Mouse (Mus musculus) lung, postnatal 0 days (tissue): Measurements from ENCODE around the gene Insig2. TPM values are rescaled to one million over a fixed set of nuclear protein-coding genes. Genes with fewer than 3 reads are reported as not detected.

Source experiments
- ATAC-seq: fragments of 200-750 bp; cut with Nextera tagmentation; 2 replicates; pipeline ENCODE4 v1.8.0; 2017; ENCODE audit warnings: moderate library complexity
- DNase-seq: peaks from one replicate; pipeline ENCODE4 v3.0.0-alpha.2; 2016; ENCODE audit warnings: low spot score
- H3K27ac ChIP-seq: fragments of 300-500 bp; sonication (generic); 2 replicates; pipeline ENCODE4 v1.5.1; 2014; ENCODE audit warnings: antibody characterized with exemption, mild to moderate bottlenecking, low read length, mixed read lengths
- H3K27me3 ChIP-seq: fragments of 300-500 bp; sonication (generic); replicated peaks from 2 replicates; pipeline ENCODE4 v1.6.1; 2014; ENCODE audit warnings: low read length, mixed read lengths; ENCODE audit not compliant: insufficient read depth
- H3K36me3 ChIP-seq: fragments of 300-500 bp; sonication (generic); 2 replicates; pipeline ENCODE4 v1.6.1; 2014; ENCODE audit warnings: low read length, mixed read lengths; ENCODE audit not compliant: insufficient read depth
- H3K4me1 ChIP-seq: fragments of 300-500 bp; sonication (generic); 2 replicates; pipeline ENCODE4 v1.6.1; 2014; ENCODE audit warnings: antibody characterized with exemption, low read depth, low read length, mixed read lengths; ENCODE audit not compliant: insufficient read depth
- H3K4me2 ChIP-seq: fragments of 300-500 bp; sonication (generic); replicated peaks from 2 replicates; pipeline ENCODE4 v1.6.1; 2014; ENCODE audit warnings: low read depth, mild to moderate bottlenecking, low read length, moderate library complexity, mixed read lengths
- H3K4me3 ChIP-seq: fragments of 300-500 bp; sonication (generic); 2 replicates; pipeline ENCODE4 v1.5.1; 2014; ENCODE audit warnings: low read depth, low read length
- H3K9ac ChIP-seq: fragments of 300-500 bp; sonication (generic); replicated peaks from 2 replicates; pipeline ENCODE4 v1.6.1; 2014; ENCODE audit warnings: low read depth, mild to moderate bottlenecking
- H3K9me3 ChIP-seq: fragments of 300-500 bp; sonication (generic); 2 replicates; pipeline ENCODE4 v1.6.1; 2016; ENCODE audit warnings: low read length, mixed read lengths
- CTCF ChIP-seq: IDR thresholded peaks from 2 replicates; pipeline ENCODE4 v1.5.1; 2016; ENCODE audit warnings: antibody characterized with exemption, mild to moderate bottlenecking
- EP300 ChIP-seq: IDR thresholded peaks from 2 replicates; pipeline ENCODE4 v1.6.1; 2016; ENCODE audit warnings: antibody characterized with exemption, mild to moderate bottlenecking, control low read depth
- WGBS: fragments of 180-500 bp; shearing (Covaris S2); extraction: QIAGEN DNeasy Blood & Tissue Kit; methylation state at CpG from one replicate; pipeline ENCODE4 v1.1.7; 2014; 5-methylcytosine and 5-hydroxymethylcytosine counted together
- polyA plus RNA-seq: library from polyadenylated mRNA; unstranded; fragments of >200 nt; fragmentation: Nextera tagmentation; extraction: Ambion mirVana; gene quantifications from 2 replicates; pipeline ENCODE4 v1.2.1, GENCODE M21; 2015

The Insig2 gene
- polyA plus RNA-seq, 1 experiment from 2014 or later: 69.6 TPM

DNA sequence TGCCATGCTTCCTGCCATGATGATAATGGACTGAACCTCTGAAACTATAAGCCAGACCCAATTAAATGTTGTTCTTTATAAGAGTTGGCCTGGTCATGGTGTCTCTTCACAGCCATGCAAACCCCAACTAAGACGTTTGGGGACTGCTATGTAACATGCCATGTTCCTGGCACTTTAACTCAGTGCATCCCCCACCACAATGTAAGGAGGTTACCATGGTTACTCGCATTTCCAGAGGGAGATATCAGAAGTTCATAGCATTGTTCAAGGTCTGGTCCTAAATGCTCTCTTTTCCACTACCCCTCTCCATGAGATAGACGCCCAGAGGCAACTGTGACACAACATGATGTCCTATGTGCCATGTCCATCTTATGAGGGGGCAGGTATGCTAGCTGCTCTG is 54.0 kb downstream of the Insig2 start:
- Histone ChIP-seq H3K27ac (no peak overlapping the region), H3K4me2 (no peak overlapping the region), H3K27me3 (no peaks in the 10 kb centered on the region), H3K4me3 (no peak overlapping the region), H3K36me3 (no peaks in the 10 kb centered on the region), H3K9me3 (no peaks in the 10 kb centered on the region), H3K9ac (no peak overlapping the region), H3K4me1 (no peaks in the 10 kb centered on the region)
- no peak for ATAC-seq
- DNase-seq: no peak
- TF ChIP-seq CTCF: no peak
- TF ChIP-seq EP300: no peak
- WGBS: 67% methylated on average over 3 of the region's 3 CpGs

DNA sequence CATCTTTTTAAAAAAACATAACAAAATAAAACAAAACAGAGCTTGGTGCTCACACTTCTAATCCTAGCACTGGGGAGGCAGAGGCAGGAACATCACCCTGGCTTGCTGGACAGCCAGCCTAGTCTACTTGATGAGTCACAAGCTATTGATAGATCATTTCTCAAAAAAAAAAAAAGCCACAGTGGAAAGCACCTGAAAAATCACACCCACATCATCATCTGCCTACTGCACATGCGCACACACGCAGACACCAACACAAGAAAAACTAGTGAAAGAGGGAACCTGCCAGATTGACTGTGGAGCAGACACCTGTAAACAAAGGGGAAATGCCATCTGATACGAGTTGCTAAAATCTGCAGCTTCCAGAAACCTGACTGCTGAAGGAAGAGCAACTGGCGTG is 54.9 kb downstream of the Insig2 start:
- ATAC-seq (no peak), DNase-seq (no peak)
- WGBS: 82% methylated on average over 4 of the region's 4 CpGs
- Histone ChIP-seq H3K36me3 (no peaks in the 10 kb centered on the region), H3K4me1 (no peaks in the 10 kb centered on the region), H3K9ac (no peak overlapping the region), H3K9me3 (no peaks in the 10 kb centered on the region), H3K27ac (no peak overlapping the region), H3K4me2 (no peak overlapping the region), H3K27me3 (no peaks in the 10 kb centered on the region), H3K4me3 (no peak overlapping the region)
- TF ChIP-seq CTCF (no peak), EP300 (no peak)

DNA sequence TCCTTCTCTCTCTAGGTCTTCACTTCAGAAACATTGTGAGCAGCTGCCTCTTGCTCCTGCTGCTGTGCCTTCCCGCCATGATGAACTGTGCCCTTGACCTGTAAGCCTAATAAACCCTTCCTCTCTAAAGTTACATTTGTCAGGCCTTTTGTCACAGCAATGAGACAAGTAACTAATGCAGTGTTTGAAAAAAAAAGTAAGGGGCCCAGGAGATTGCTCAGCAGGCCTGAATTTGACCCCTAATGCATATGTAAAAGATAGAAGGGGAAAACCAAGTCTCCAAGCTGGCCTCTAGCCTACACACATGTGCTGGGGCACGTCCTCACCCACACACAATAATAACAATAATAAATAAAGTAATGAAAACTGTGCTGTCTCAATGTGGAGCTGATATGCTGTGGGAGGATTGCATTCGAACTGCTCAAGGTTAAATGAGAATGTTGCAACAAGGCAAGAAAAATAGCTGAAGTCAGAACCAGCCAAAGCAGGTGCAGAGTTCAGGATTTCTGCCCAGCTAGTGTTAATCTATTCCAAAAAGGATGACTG is 56.4 kb downstream of the Insig2 start:
- no peak overlapping the region for H3K9ac ChIP-seq
- no peaks in the 10 kb centered on the region for H3K27me3 ChIP-seq
- no peak overlapping the region for H3K27ac ChIP-seq
- H3K9me3 ChIP-seq: no peaks in the 10 kb centered on the region
- WGBS: 48% methylated on average over 3 of the region's 3 CpGs
- H3K4me1 ChIP-seq: no peaks in the 10 kb centered on the region
- ATAC-seq (no peak), DNase-seq (no peak)
- no peak overlapping the region for H3K4me2 ChIP-seq
- H3K36me3 ChIP-seq: no peaks in the 10 kb centered on the region
- H3K4me3 ChIP-seq: no peak overlapping the region
- TF ChIP-seq EP300: no peak
- no peak for TF ChIP-seq CTCF

DNA sequence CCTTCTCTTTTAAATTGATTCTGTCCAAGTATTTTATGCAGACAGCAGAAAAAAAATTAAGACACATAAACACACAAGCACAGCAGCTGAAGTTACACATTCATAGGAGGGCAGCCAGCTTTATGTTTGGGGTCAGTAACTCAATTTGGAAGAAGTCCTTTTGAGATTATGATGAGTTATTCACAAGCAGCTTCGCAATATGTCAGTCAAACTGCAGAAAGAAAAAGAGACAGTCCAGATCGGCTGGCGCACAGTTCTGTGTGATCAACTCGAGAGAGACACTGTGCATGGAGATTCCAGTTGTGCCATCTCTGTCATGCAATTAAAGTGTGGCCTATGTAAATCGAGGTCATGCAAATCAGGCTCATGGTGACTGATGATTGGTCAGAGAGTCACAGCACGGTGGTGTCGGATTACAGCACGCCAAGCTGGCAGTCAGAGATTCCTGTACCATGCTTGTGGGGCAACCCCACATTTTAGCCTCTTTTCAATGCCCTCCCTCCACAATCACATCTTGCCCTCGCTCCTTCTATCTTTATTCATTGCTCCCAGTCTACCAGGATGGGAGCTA is 72.1 kb downstream of the Insig2 start:
- DNase-seq: no peak
- Histone ChIP-seq H3K9ac (no peak overlapping the region), H3K36me3 (no peaks in the 10 kb centered on the region), H3K4me1 (no peaks in the 10 kb centered on the region), H3K27me3 (no peaks in the 10 kb centered on the region), H3K4me2 (no peak overlapping the region), H3K9me3 (no peaks in the 10 kb centered on the region), H3K27ac (no peak overlapping the region), H3K4me3 (no peak overlapping the region)
- ATAC-seq: no peak
- 58% methylated on average over 9 of the region's 9 CpGs for WGBS
- no peak for TF ChIP-seq CTCF
- no peak for TF ChIP-seq EP300

Other genes starting within 250 kb of the Insig2 start
- 3.4 and 4.7 TPM in 2 replicates for gene Ccdc93, start 98.5 kb upstream of the Insig2 start, polyA plus RNA-seq
- not detected in 2 replicates for gene Htr5b, start 195.9 kb upstream of the Insig2 start, polyA plus RNA-seq
- gene Ddx18, start 235.4 kb upstream of the Insig2 start, polyA plus RNA-seq: 30.4 and 31.7 TPM in 2 replicates